Mouse (Mus musculus) liver, embryonic 11.5 days (tissue): Measurements from ENCODE around the gene Zfp617. TPM values are rescaled to one million over a fixed set of nuclear protein-coding genes. Genes with fewer than 3 reads are reported as not detected.

Experiments
- ATAC-seq: fragments of 200-750 bp; cut with Nextera tagmentation; replicated peaks from 2 replicates; pipeline ENCODE4 v1.8.0; 2017; ENCODE audit warnings: moderate number of reproducible peaks, mild to moderate bottlenecking, moderate TSS enrichment, moderate library complexity; ENCODE audit not compliant: low FRiP score
- DNase-seq: peaks from one replicate; pipeline ENCODE4 v3.0.0-alpha.2; 2017; ENCODE audit warnings: low spot score
- H3K27ac ChIP-seq: fragments of 300-500 bp; sonication (generic); 2 replicates; pipeline ENCODE4 v1.5.1; 2014; ENCODE audit warnings: mild to moderate bottlenecking, low read depth, low read length, control low read depth
- H3K27me3 ChIP-seq: fragments of 300-500 bp; sonication (generic); replicated peaks from 2 replicates; pipeline ENCODE4 v1.6.1; 2014; ENCODE audit warnings: low read length, mixed read lengths; ENCODE audit not compliant: control insufficient read depth, insufficient read depth
- H3K36me3 ChIP-seq: fragments of 300-500 bp; sonication (generic); 2 replicates; pipeline ENCODE4 v1.6.1; 2014; ENCODE audit warnings: mild to moderate bottlenecking, low read length, moderate library complexity, mixed read lengths; ENCODE audit not compliant: control insufficient read depth, insufficient read depth
- H3K4me1 ChIP-seq: fragments of 300-500 bp; sonication (generic); replicated peaks from 2 replicates; pipeline ENCODE4 v1.6.1; 2014; ENCODE audit warnings: low read length, mixed read lengths; ENCODE audit not compliant: control insufficient read depth, insufficient read depth
- H3K4me2 ChIP-seq: fragments of 300-500 bp; sonication (generic); 2 replicates; pipeline ENCODE4 v1.6.1; 2014; ENCODE audit warnings: mild to moderate bottlenecking, control low read depth, moderate library complexity
- H3K4me3 ChIP-seq: fragments of 300-500 bp; sonication (generic); 2 replicates; pipeline ENCODE4 v1.5.1; 2014; ENCODE audit warnings: low read depth, low read length, control low read depth
- H3K9ac ChIP-seq: fragments of 300-500 bp; sonication (generic); 2 replicates; pipeline ENCODE4 v1.6.1; 2014; ENCODE audit warnings: low read depth, low read length, control low read depth
- H3K9me3 ChIP-seq: fragments of 300-500 bp; sonication (generic); 2 replicates; pipeline ENCODE4 v1.6.1; 2016; ENCODE audit warnings: low read length, inconsistent platforms, mixed read lengths; ENCODE audit not compliant: control insufficient read depth
- WGBS: fragments of 180-500 bp; shearing (Covaris S2); extraction: QIAGEN DNeasy Blood & Tissue Kit; methylation state at CpG from one replicate; pipeline ENCODE4 v1.1.7; 2014; 5-methylcytosine and 5-hydroxymethylcytosine counted together
- polyA plus RNA-seq: library from polyadenylated mRNA; unstranded; fragments of >200 nt; fragmentation: Nextera tagmentation; extraction: Ambion mirVana; gene quantifications from 2 replicates; pipeline ENCODE4 v1.2.1, GENCODE M21; 2014

The Zfp617 gene
- polyA plus RNA-seq, 1 experiment from 2014 or later: 20.0 TPM

DNA sequence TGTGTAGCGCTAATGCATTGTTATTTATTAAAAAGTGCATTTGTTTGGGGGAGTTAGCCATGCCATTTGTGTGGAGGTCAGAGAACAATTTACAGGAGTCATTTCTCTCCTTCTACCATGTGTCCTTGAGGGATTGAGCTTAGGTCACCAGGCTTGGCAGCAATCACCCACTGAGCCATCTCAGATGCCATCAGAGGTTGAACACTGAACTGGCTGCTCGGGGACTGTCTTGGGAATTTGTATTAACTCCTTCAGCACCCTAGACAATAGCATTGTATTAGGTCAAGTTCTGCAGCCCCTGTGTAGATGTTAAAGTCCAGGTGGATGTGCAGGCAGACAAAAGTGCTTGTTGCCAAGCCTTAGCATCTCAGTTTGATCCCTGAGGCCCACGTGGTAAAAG lies 55.6 kb downstream of the Zfp617 start:
- Histone ChIP-seq H3K9ac (no peak overlapping the region), H3K27me3 (no peaks in the 10 kb centered on the region), H3K4me1 (no peaks in the 10 kb centered on the region), H3K4me2 (no peak overlapping the region), H3K9me3 (no peaks in the 10 kb centered on the region; the same call in 1 of the 2 replicates), H3K4me3 (no peak overlapping the region), H3K36me3 (peaks cover 35% of the 10 kb centered on the region), H3K27ac (no peak overlapping the region)
- WGBS: 80% methylated on average over 3 of the region's 3 CpGs
- no peak for ATAC-seq
- no peak for DNase-seq

DNA sequence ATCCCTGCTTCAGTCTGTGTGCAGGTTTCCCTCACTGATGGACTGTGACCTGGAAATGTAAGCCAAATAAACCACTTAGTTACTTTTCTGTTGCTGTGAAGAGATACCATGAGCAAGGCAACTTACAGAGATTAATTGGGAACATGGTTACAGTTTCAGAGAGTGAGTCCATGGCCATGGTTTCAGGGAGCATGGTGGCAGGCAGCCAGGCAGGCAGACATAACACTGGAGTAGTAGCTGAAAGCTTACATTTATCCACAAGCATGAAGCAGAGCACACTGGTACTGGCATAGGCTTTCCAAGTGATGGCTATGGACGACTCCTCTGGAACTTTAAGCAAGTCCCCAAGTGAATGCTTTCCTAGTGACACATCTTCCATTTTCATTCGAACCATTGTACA lies 56.7 kb downstream of the Zfp617 start:
- no peaks in the 10 kb centered on the region for H3K27me3 ChIP-seq
- peak; percentile 18 for DNase-seq
- ATAC-seq: no peak
- H3K4me1 ChIP-seq: no peaks in the 10 kb centered on the region
- H3K4me2 ChIP-seq: no peak overlapping the region
- H3K36me3 ChIP-seq: peaks cover 33% of the 10 kb centered on the region
- H3K9ac ChIP-seq: no peak overlapping the region
- H3K9me3 ChIP-seq: no peaks in the 10 kb centered on the region; the same call in 1 of the 2 replicates
- no peak overlapping the region for H3K27ac ChIP-seq
- H3K4me3 ChIP-seq: no peak overlapping the region
- WGBS: 90% methylated on average over 2 of the region's 2 CpGs

DNA sequence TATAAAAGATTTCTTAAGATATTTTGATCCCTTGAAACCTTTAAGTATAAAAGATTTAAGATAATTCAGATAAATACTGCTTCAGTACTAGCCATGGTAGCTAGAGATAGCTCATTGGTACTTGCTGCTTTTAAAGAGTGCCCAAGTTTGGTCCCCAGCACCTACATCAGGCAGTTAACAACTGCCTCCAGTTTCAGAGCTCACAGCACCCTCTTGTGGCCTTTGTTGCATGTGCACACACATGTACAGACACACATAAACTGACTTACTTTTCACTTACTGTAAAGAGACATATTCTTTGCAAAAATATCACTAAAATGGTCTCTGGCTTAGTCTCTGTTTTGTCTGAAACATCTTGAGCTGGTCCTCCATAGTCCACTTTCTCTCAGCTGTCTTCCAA lies 58.0 kb downstream of the Zfp617 start:
- DNase-seq (no peak), ATAC-seq (no peak)
- Histone ChIP-seq H3K4me3 (no peak overlapping the region), H3K9ac (no peak overlapping the region), H3K27ac (no peak overlapping the region), H3K36me3 (peaks cover 33% of the 10 kb centered on the region), H3K4me2 (no peak overlapping the region), H3K9me3 (no peaks in the 10 kb centered on the region; the same call in 1 of the 2 replicates), H3K4me1 (no peaks in the 10 kb centered on the region), H3K27me3 (no peaks in the 10 kb centered on the region)

DNA sequence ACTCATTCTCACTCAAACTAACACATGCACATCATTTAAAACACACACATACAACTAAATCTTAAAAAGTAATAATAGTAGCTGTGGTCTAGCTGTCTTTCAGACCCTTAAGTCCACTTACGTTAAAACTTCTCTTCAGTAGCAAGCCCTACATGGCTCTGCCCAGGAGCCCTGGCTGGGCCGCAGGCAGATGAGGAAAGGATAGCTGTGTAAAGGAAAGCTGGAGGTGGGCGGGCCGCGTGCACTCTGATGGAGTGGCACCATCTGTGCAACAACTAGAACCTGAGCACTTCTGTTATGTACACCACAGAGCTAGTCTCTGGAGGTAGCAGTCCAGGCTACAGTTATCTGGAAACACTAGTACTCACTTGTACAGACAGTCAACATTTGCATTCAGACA lies 58.8 kb downstream of the Zfp617 start:
- peak; percentile 11 for DNase-seq
- Histone ChIP-seq H3K9me3 (no peaks in the 10 kb centered on the region; the same call in 1 of the 2 replicates), H3K4me1 (no peaks in the 10 kb centered on the region), H3K27ac (no peak overlapping the region), H3K4me2 (no peak overlapping the region), H3K4me3 (no peak overlapping the region), H3K36me3 (peaks cover 33% of the 10 kb centered on the region), H3K9ac (no peak overlapping the region), H3K27me3 (no peaks in the 10 kb centered on the region)
- WGBS: 96% methylated on average over 5 of the region's 5 CpGs
- no peak for ATAC-seq

DNA sequence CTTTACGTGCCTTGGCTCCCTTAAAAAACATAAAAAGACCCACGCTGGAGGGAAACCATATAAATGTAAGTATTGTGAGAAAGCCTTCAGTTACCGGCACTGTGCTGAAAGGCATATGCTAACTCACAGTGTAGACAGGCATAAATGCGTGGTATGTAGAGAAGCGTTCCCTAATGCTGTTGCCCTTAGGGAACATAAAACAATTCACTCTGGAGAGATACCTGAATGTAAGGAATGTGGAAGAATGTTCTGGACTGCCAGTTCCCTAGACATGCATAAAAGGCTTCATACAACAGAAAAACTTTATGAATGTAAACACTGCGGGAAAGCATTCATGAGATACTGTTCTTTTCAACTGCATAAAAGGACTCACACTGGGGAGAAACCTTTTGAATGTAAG lies 59.7 kb downstream of the Zfp617 start:
- H3K27ac ChIP-seq: no peak overlapping the region
- no peak for ATAC-seq
- H3K27me3 ChIP-seq: no peaks in the 10 kb centered on the region
- H3K4me2 ChIP-seq: no peak overlapping the region
- H3K4me3 ChIP-seq: no peak overlapping the region
- peak; percentile 10 for DNase-seq
- H3K4me1 ChIP-seq: no peaks in the 10 kb centered on the region
- H3K36me3 ChIP-seq: peaks cover 33% of the 10 kb centered on the region
- 94% methylated on average over 6 of the region's 6 CpGs for WGBS
- H3K9ac ChIP-seq: no peak overlapping the region
- H3K9me3 ChIP-seq: no peaks in the 10 kb centered on the region; the same call in 1 of the 2 replicates

DNA sequence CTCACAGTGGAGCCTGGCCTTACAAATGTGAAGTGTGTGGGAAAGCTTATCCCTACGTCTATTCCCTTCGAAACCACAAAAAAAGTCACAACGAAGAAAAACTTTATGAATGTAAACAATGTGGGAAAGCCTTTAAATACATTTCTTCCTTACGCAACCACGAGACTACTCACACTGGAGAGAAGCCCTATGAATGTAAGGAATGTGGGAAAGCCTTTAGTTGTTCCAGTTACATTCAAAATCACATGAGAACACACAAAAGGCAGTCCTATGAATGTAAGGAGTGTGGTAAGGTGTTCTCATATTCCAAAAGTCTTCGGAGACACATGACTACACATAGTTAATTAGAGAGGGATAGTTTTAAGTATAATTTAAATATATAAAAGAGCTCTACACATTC lies 60.2 kb downstream of the Zfp617 start:
- WGBS: 94% methylated on average over 6 of the region's 6 CpGs
- Histone ChIP-seq H3K4me1 (no peaks in the 10 kb centered on the region), H3K36me3 (peaks cover 33% of the 10 kb centered on the region), H3K9me3 (no peaks in the 10 kb centered on the region; the same call in 1 of the 2 replicates), H3K27ac (no peak overlapping the region), H3K27me3 (no peaks in the 10 kb centered on the region), H3K9ac (no peak overlapping the region), H3K4me3 (no peak overlapping the region), H3K4me2 (no peak overlapping the region)
- ATAC-seq (no peak), DNase-seq (no peak)

DNA sequence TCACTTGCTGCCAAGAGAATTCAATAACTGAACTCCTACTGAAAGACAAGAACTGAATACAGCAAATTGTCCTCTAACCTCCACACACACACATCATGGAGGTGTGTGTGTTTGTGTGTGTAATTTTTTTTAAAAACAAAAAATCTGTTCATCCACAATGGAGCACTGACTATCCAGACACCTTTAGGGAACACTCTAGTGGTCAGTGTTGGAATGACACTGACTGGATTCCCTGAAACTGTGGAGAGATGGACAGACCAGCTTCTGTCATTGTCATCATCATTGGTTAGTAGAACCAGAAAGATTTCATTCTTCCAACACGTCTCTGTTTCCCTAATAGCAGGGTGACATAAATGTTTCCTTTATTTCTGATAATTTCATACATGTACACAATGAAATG lies 63.5 kb downstream of the Zfp617 start:
- peaks cover 14% of the 10 kb centered on the region for H3K36me3 ChIP-seq
- H3K4me1 ChIP-seq: no peaks in the 10 kb centered on the region
- H3K27ac ChIP-seq: no peak overlapping the region
- no peak for ATAC-seq
- WGBS: 68% methylated on average over 1 of the region's 1 CpGs
- no peaks in the 10 kb centered on the region for H3K9me3 ChIP-seq
- H3K4me3 ChIP-seq: no peak overlapping the region
- DNase-seq: peak; percentile 20
- H3K4me2 ChIP-seq: no peak overlapping the region
- no peak overlapping the region for H3K9ac ChIP-seq
- H3K27me3 ChIP-seq: no peaks in the 10 kb centered on the region

DNA sequence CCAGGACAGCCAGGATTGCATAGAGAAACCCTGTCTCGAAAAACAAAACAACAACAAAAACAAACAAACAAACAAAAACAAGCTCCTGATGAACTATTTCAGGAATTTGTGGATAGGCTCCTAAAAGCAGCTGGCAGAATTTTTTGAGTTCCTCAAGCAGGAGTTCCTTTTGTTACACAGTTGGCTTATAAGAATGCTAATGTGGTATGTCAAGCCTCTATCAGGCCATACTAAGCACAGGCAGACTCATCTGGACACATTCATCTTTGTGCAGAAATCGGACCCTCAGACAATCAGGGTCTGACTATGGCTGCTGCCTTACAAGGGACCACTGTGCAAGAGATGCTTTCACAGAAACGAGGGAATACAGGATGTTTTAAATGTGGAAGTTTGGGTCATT lies 65.8 kb downstream of the Zfp617 start:
- no peak overlapping the region for H3K4me2 ChIP-seq
- H3K9ac ChIP-seq: no peak overlapping the region
- no peak overlapping the region for H3K4me3 ChIP-seq
- no peaks in the 10 kb centered on the region for H3K9me3 ChIP-seq
- DNase-seq (no peak), ATAC-seq (no peak)
- H3K27ac ChIP-seq: no peak overlapping the region
- H3K27me3 ChIP-seq: no peaks in the 10 kb centered on the region
- H3K36me3 ChIP-seq: no peaks in the 10 kb centered on the region
- 82% methylated on average over 3 of the region's 3 CpGs for WGBS
- H3K4me1 ChIP-seq: no peaks in the 10 kb centered on the region

DNA sequence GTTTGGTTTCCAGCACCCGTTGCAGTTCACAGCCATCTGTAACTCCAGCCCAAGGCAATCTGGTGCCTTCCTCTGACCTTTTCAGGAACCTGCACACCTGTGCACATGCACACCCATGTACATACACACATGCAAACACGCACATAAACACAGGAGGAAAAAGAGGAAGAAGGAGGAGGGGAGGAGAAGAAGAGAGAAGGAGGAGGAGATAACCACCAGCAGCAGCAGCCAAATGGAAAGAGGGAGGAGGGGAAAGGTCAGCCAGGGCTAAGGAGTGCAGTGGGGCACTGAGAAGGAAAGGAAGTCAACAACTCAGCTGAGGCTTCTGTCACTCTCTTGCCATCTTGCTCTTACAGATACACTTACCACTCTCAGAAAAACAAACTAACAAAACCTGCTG lies 72.6 kb downstream of the Zfp617 start:
- Histone ChIP-seq H3K27me3 (no peaks in the 10 kb centered on the region), H3K4me2 (no peak overlapping the region), H3K27ac (no peak overlapping the region), H3K9ac (no peak overlapping the region), H3K9me3 (no peaks in the 10 kb centered on the region), H3K36me3 (no peaks in the 10 kb centered on the region), H3K4me3 (no peak overlapping the region), H3K4me1 (peaks cover 5% of the 10 kb centered on the region; the same call in 1 of the 2 replicates)
- DNase-seq: peak; percentile 27
- no peak for ATAC-seq
- 38% methylated on average over 2 of the region's 2 CpGs for WGBS
